Mouse (Mus musculus): ENCODE results near the gene Naa80. TPM values are rescaled to one million over a fixed set of nuclear protein-coding genes. Genes with fewer than 3 reads are reported as not detected.
A peak's percentile ranks its signal among the peaks of the same experiment; 100 is the strongest.

The Naa80 gene
- polyA plus RNA-seq, 1 experiment from 2014 or later, result 22.3 TPM

DNA sequence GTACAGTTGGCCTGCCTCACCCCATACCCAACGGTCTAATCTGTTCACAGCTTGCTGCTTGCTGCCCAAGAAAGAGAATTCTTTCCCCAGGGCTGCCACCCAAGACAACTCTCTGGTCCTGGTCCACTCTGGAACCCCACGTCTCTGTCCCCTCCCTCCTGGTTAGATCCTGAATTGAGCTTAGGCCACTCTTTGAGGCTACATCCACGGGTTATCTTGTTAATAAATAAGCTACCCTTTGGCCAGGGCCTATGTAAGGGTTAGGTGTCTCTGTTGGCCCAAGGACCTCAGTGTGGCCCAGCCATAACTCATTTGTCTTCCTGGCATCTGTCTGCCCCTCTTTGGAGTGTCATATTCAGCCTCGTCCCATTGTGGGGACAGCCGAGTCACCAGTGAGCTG, 19.7 kb downstream of the Naa80 start:
- WGBS, result 59% methylated on average over 5 of the region's 5 CpGs
- Histone ChIP-seq H3K4me3 (ENCODE audit: low read length) (no peak overlapping the region), H3K9ac (ENCODE audit: low read length) (no peak overlapping the region), H3K36me3 (ENCODE audit: control insufficient read depth, insufficient read depth, low read length) (peaks cover 7% of the 10 kb centered on the region; the same call in 1 of the 2 replicates), H3K9me3 (ENCODE audit: control insufficient read depth, low read length) (no peaks in the 10 kb centered on the region), H3K27me3 (ENCODE audit: control insufficient read depth, insufficient read depth, low read depth, low read length) (no peaks in the 10 kb centered on the region), H3K4me2 (ENCODE audit: low read depth, low read length) (no peak overlapping the region), H3K27ac (ENCODE audit: low read length) (no peak overlapping the region), H3K4me1 (replicated peaks; ENCODE audit: control insufficient read depth, insufficient read depth, low read length) (no peaks in the 10 kb centered on the region)
- no peak for ATAC-seq (ENCODE audit: low read depth)

- no peak overlapping the region for H3K4me2 ChIP-seq (ENCODE audit: low read depth, low read length)
- H3K4me3 ChIP-seq (ENCODE audit: low read length), result no peak overlapping the region
These were observed 20.7 kb downstream of the Naa80 start for GRCm38 (mm10) chr9:107599433-107599832.

DNA sequence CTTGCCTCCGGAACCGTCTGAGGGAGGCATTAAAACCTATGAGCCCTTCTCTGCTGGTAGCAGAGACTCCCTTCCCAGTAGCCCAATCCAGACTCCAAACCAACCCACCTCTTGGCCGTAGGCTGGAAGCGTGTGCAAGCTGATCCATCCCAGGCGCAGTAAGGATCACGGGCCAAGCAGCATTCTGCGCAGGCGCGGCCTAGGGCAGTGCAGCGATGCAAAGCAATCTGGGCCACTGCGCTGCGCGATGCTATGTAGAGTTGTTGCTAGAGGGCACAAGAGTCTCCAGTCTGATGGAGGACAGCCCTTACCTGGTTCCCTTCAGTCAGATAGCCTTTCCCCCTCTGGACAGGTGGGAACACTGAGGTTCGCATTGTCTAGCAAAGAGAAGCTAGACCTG, 21.2 kb downstream of the Naa80 start:
- 60% methylated on average over 14 of the region's 14 CpGs for WGBS
- no peak overlapping the region for H3K9ac ChIP-seq (ENCODE audit: low read length)

More at GRCm38 (mm10) chr9:107599433-107599832, 20.7 kb downstream of the Naa80 start:
- H3K27ac ChIP-seq (ENCODE audit: low read length), result no peak overlapping the region
- H3K27me3 ChIP-seq (ENCODE audit: control insufficient read depth, insufficient read depth, low read depth, low read length), result no peaks in the 10 kb centered on the region
- H3K9ac ChIP-seq (ENCODE audit: low read length), result no peak overlapping the region
- no peaks in the 10 kb centered on the region for H3K36me3 ChIP-seq (ENCODE audit: control insufficient read depth, insufficient read depth, low read length)
- peaks cover 3% of the 10 kb centered on the region for H3K4me1 ChIP-seq (replicated peaks; ENCODE audit: control insufficient read depth, insufficient read depth, low read length)
- WGBS, result 78% methylated on average over 9 of the region's 9 CpGs
- no peaks in the 10 kb centered on the region for H3K9me3 ChIP-seq (ENCODE audit: control insufficient read depth, low read length)
- no peak for ATAC-seq (ENCODE audit: low read depth)

GRCm38 (mm10) chr9:107600745-107601144, 22.1 kb downstream of the Naa80 start:
- H3K4me1 ChIP-seq (replicated peaks; ENCODE audit: control insufficient read depth, insufficient read depth, low read length), result peaks cover 8% of the 10 kb centered on the region
- WGBS, result 77% methylated on average over 12 of the region's 12 CpGs
- no peak for ATAC-seq (ENCODE audit: low read depth)

More for the DNA sequence above, 21.2 kb downstream of the Naa80 start:
- Histone ChIP-seq H3K4me3 (ENCODE audit: low read length) (no peak overlapping the region), H3K27me3 (ENCODE audit: control insufficient read depth, insufficient read depth, low read depth, low read length) (no peaks in the 10 kb centered on the region), H3K4me1 (replicated peaks; ENCODE audit: control insufficient read depth, insufficient read depth, low read length) (peaks cover 7% of the 10 kb centered on the region), H3K27ac (ENCODE audit: low read length) (no peak overlapping the region), H3K4me2 (ENCODE audit: low read depth, low read length) (no peak overlapping the region), H3K9me3 (ENCODE audit: control insufficient read depth, low read length) (no peaks in the 10 kb centered on the region), H3K36me3 (ENCODE audit: control insufficient read depth, insufficient read depth, low read length) (no peaks in the 10 kb centered on the region)
- ATAC-seq (ENCODE audit: low read depth), result no peak

DNA sequence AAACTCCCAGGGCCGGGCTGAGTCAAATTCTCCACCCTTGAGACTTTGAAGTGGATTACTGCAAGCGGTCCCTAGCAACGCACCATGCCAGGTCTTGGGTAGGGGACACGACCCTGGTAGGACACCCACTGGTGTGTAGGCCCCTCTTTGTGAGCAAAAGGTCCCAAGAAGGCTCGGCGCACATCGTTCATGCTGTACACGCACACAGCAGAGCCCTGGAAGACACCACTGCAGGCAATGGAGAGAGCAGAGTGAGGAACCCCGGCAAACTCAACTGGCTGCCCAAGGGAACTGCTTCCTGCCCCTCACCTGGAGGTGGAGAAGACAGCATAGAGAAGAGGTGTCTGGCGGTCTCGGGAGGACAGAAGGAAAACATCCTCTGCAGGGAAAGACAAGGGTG, 22.6 kb downstream of the Naa80 start:
- Histone ChIP-seq H3K9ac (ENCODE audit: low read length) (no peak overlapping the region), H3K27ac (ENCODE audit: low read length) (no peak overlapping the region), H3K4me2 (ENCODE audit: low read depth, low read length) (no peak overlapping the region), H3K9me3 (ENCODE audit: control insufficient read depth, low read length) (no peaks in the 10 kb centered on the region), H3K36me3 (ENCODE audit: control insufficient read depth, insufficient read depth, low read length) (no peaks in the 10 kb centered on the region), H3K4me1 (replicated peaks; ENCODE audit: control insufficient read depth, insufficient read depth, low read length) (peaks cover 8% of the 10 kb centered on the region), H3K4me3 (ENCODE audit: low read length) (no peak overlapping the region), H3K27me3 (ENCODE audit: control insufficient read depth, insufficient read depth, low read depth, low read length) (no peaks in the 10 kb centered on the region)
- no peak for ATAC-seq (ENCODE audit: low read depth)
- WGBS, result 77% methylated on average over 11 of the region's 11 CpGs

More at GRCm38 (mm10) chr9:107600745-107601144, 22.1 kb downstream of the Naa80 start:
- H3K9me3 ChIP-seq (ENCODE audit: control insufficient read depth, low read length), result no peaks in the 10 kb centered on the region
- no peaks in the 10 kb centered on the region for H3K36me3 ChIP-seq (ENCODE audit: control insufficient read depth, insufficient read depth, low read length)
- H3K27ac ChIP-seq (ENCODE audit: low read length), result no peak overlapping the region
- H3K4me2 ChIP-seq (ENCODE audit: low read depth, low read length), result no peak overlapping the region
- no peaks in the 10 kb centered on the region for H3K27me3 ChIP-seq (ENCODE audit: control insufficient read depth, insufficient read depth, low read depth, low read length)
- no peak overlapping the region for H3K4me3 ChIP-seq (ENCODE audit: low read length)
- no peak overlapping the region for H3K9ac ChIP-seq (ENCODE audit: low read length)

GRCm38 (mm10) chr9:107602068-107602648, 23.5 kb downstream of the Naa80 start:
- H3K4me2 ChIP-seq (ENCODE audit: low read depth, low read length), result no peak overlapping the region
- H3K9me3 ChIP-seq (ENCODE audit: control insufficient read depth, low read length), result no peaks in the 10 kb centered on the region
- ATAC-seq (ENCODE audit: low read depth), result peak; percentile 71
- H3K4me3 ChIP-seq (ENCODE audit: low read length), result no peak overlapping the region
- H3K36me3 ChIP-seq (ENCODE audit: control insufficient read depth, insufficient read depth, low read length), result no peaks in the 10 kb centered on the region
- peaks cover 17% of the 10 kb centered on the region for H3K4me1 ChIP-seq (replicated peaks; ENCODE audit: control insufficient read depth, insufficient read depth, low read length)
- no peaks in the 10 kb centered on the region for H3K27me3 ChIP-seq (ENCODE audit: control insufficient read depth, insufficient read depth, low read depth, low read length)
- WGBS, result 8% methylated on average over 10 of the region's 10 CpGs
- H3K9ac ChIP-seq (ENCODE audit: low read length), result peak overlapping the region; percentile 46
- H3K27ac ChIP-seq (ENCODE audit: low read length), result no peak overlapping the region

DNA sequence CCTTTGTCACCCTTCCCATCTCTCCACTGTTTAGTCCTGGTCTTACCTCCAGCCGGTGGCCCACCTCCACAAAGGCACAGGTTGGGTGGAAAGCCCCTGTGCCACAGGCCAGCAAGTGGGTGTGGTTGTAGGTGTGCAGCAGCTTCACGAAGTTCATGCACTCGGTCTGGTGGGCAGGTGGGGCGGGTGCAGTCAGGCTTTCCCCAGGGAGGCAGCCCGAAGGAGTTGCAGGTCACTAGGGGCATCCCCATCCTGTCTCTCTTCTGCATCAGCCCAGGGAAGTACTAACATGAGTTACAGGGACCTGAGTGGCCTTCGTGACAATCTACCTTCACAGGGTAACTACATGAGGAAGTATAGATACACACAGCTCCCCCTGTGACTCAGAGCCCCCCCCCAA, 24.6 kb downstream of the Naa80 start:
- H3K9me3 ChIP-seq (ENCODE audit: control insufficient read depth, low read length), result no peaks in the 10 kb centered on the region
- no peak overlapping the region for H3K27ac ChIP-seq (ENCODE audit: low read length)
- ATAC-seq (ENCODE audit: low read depth), result no peak
- 75% methylated on average over 6 of the region's 6 CpGs for WGBS
- no peak overlapping the region for H3K9ac ChIP-seq (ENCODE audit: low read length)
- H3K4me3 ChIP-seq (ENCODE audit: low read length), result no peak overlapping the region
- peaks cover 24% of the 10 kb centered on the region for H3K4me1 ChIP-seq (replicated peaks; ENCODE audit: control insufficient read depth, insufficient read depth, low read length)
- H3K36me3 ChIP-seq (ENCODE audit: control insufficient read depth, insufficient read depth, low read length), result no peaks in the 10 kb centered on the region
- H3K4me2 ChIP-seq (ENCODE audit: low read depth, low read length), result no peak overlapping the region
- no peaks in the 10 kb centered on the region for H3K27me3 ChIP-seq (ENCODE audit: control insufficient read depth, insufficient read depth, low read depth, low read length)

DNA sequence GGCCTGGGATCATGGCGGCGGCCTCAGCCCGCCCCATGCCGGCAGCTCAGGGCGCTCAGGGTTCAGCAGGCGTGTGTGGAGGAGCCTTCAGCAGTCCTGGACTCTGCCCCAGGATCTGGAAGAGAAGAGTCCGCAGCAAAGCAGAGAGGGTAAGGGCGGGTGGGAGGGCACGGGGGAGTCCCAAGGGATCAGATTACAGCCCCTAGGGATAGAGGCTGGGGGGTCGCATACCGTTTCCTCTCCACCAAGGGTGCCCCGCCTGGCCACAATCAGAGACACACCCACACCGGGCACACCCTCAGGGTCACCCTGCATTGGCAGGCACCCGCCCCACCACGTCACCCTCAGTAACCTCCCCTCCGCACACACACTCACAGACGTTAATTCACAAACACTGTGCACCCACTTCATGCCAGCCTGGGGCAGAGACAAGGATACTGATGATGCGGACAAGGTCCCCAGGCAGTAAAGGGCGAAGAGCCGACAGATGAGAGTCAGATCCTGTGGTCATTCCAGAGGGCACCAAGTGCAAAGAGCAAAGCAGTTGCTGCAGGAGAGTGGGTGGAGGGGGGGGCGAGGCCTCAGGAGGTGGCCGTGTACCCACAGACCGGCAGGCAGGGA, 26.5 kb downstream of the Naa80 start:
- Histone ChIP-seq H3K9ac (ENCODE audit: low read length) (peak overlapping the region; percentile 60), H3K27me3 (ENCODE audit: control insufficient read depth, insufficient read depth, low read depth, low read length) (no peaks in the 10 kb centered on the region), H3K9me3 (ENCODE audit: control insufficient read depth, low read length) (no peaks in the 10 kb centered on the region), H3K27ac (ENCODE audit: low read length) (peak overlapping the region; percentile 81), H3K4me2 (ENCODE audit: low read depth, low read length) (peak overlapping the region; percentile 44), H3K36me3 (ENCODE audit: control insufficient read depth, insufficient read depth, low read length) (no peaks in the 10 kb centered on the region), H3K4me3 (ENCODE audit: low read length) (peak overlapping the region; percentile 29), H3K4me1 (replicated peaks; ENCODE audit: control insufficient read depth, insufficient read depth, low read length) (peaks cover 35% of the 10 kb centered on the region)
- ATAC-seq (ENCODE audit: low read depth), result peak; percentile 42
- WGBS, result 33% methylated on average over 18 of the region's 23 CpGs

DNA sequence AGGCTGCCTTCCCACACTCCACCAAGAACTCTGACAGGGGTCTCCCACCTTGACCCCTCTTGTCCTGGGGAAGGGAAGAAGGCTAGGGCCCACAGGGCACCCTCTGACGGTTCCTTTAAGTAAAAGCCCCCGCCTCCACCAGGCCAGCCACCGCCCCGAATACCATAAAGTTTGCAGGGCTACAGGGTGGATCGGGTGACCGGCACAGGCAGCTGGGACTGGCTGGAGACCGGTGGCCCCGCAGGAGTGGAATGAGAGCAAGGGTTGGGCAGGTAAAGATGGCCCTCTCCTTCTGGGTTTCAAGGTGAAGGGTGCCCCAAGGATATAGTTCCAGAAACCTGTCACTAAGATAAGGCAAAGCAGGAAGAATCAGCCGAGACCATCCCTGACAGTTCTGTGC, 27.9 kb downstream of the Naa80 start:
- peak overlapping the region; percentile 12; the same call in 1 of the 2 replicates for H3K4me2 ChIP-seq (ENCODE audit: low read depth, low read length)
- no peak for ATAC-seq (ENCODE audit: low read depth)
- H3K4me3 ChIP-seq (ENCODE audit: low read length), result peak overlapping the region; percentile 26
- no peaks in the 10 kb centered on the region for H3K27me3 ChIP-seq (ENCODE audit: control insufficient read depth, insufficient read depth, low read depth, low read length)
- H3K4me1 ChIP-seq (replicated peaks; ENCODE audit: control insufficient read depth, insufficient read depth, low read length), result peaks cover 41% of the 10 kb centered on the region
- WGBS, result 9% methylated on average over 9 of the region's 9 CpGs
- H3K27ac ChIP-seq (ENCODE audit: low read length), result peak overlapping the region; percentile 36
- peak overlapping the region; percentile 16 for H3K9ac ChIP-seq (ENCODE audit: low read length)
- H3K9me3 ChIP-seq (ENCODE audit: control insufficient read depth, low read length), result no peaks in the 10 kb centered on the region
- no peaks in the 10 kb centered on the region for H3K36me3 ChIP-seq (ENCODE audit: control insufficient read depth, insufficient read depth, low read length)
